Mouse (Mus musculus): ENCODE data around the gene Ano9. TPM values are rescaled to one million over a fixed set of nuclear protein-coding genes. Genes with fewer than 3 reads are reported as not detected.

Ano9 gene
- polyA plus RNA-seq, 1 experiment from 2014 or later, result not detected

- 85% methylated on average over 7 of the region's 7 CpGs for WGBS (ENCODE audit: missing documents)
- Histone ChIP-seq H3K36me3 (ENCODE audit: inconsistent target) (no peaks in the 10 kb centered on the region), H3K79me2 (ENCODE audit: inconsistent target) (no peaks in the 10 kb centered on the region), H3K27ac (no peak overlapping the region), H3K4me3 (ENCODE audit: inconsistent target) (no peak overlapping the region)
Measured at GRCm38 (mm10) chr7:141062525-141062924, 55.1 kb downstream of the Ano9 start.

GRCm38 (mm10) chr7:141061269-141061692, 56.3 kb downstream of the Ano9 start:
- Histone ChIP-seq H3K4me3 (ENCODE audit: inconsistent target) (no peak overlapping the region), H3K79me2 (ENCODE audit: inconsistent target) (no peaks in the 10 kb centered on the region), H3K27ac (no peak overlapping the region), H3K36me3 (ENCODE audit: inconsistent target) (no peaks in the 10 kb centered on the region)
- 14% methylated on average over 37 of the region's 37 CpGs for WGBS (ENCODE audit: missing documents)

- no peaks in the 10 kb centered on the region for H3K36me3 ChIP-seq (ENCODE audit: inconsistent target)
- no peak within 1 kb of the TSS for H3K4me3 ChIP-seq (ENCODE audit: inconsistent target)
- no peak within 1 kb of the TSS for H3K27ac ChIP-seq
- no peaks in the 10 kb centered on the region for H3K79me2 ChIP-seq (ENCODE audit: inconsistent target)
- 3% methylated on average over 70 of the region's 72 CpGs for whole genome bisulfite sequencing (ENCODE audit: missing documents)
Measured at GRCm38 (mm10) chr7:141060426-141061242, 57.0 kb downstream of the Ano9 start, which contains the start of gene B4galnt4. Gene B4galnt4 (plus strand): TSS chr7:141061104.

GRCm38 (mm10) chr7:141059929-141060328, 57.7 kb downstream of the Ano9 start:
- no peaks in the 10 kb centered on the region for H3K36me3 ChIP-seq (ENCODE audit: inconsistent target)
- WGBS (ENCODE audit: missing documents), result 78% methylated on average over 2 of the region's 2 CpGs
- no peak overlapping the region for H3K4me3 ChIP-seq (ENCODE audit: inconsistent target)
- H3K27ac ChIP-seq, result no peak overlapping the region
- H3K79me2 ChIP-seq (ENCODE audit: inconsistent target), result no peaks in the 10 kb centered on the region

- Histone ChIP-seq H3K79me2 (ENCODE audit: inconsistent target) (no peaks in the 10 kb centered on the region), H3K27ac (no peak overlapping the region), H3K36me3 (ENCODE audit: inconsistent target) (no peaks in the 10 kb centered on the region), H3K4me3 (ENCODE audit: inconsistent target) (no peak overlapping the region)
- 75% methylated on average over 14 of the region's 14 CpGs for WGBS (ENCODE audit: missing documents)
Measured at GRCm38 (mm10) chr7:141058601-141059341, 58.8 kb downstream of the Ano9 start.

GRCm38 (mm10) chr7:141057541-141057940, 60.1 kb downstream of the Ano9 start:
- no peaks in the 10 kb centered on the region for H3K36me3 ChIP-seq (ENCODE audit: inconsistent target)
- H3K4me3 ChIP-seq (ENCODE audit: inconsistent target), result no peak overlapping the region
- WGBS (ENCODE audit: missing documents), result 100% methylated on average over 1 of the region's 1 CpGs
- no peaks in the 10 kb centered on the region for H3K79me2 ChIP-seq (ENCODE audit: inconsistent target)
- no peak overlapping the region for H3K27ac ChIP-seq

- 41% methylated on average over 6 of the region's 6 CpGs for WGBS (ENCODE audit: missing documents)
- no peaks in the 10 kb centered on the region for H3K36me3 ChIP-seq (ENCODE audit: inconsistent target)
- no peaks in the 10 kb centered on the region for H3K79me2 ChIP-seq (ENCODE audit: inconsistent target)
- no peak overlapping the region for H3K4me3 ChIP-seq (ENCODE audit: inconsistent target)
- no peak overlapping the region for H3K27ac ChIP-seq
Measured at GRCm38 (mm10) chr7:141056976-141057375, 60.6 kb downstream of the Ano9 start.

- no peaks in the 10 kb centered on the region for H3K79me2 ChIP-seq (ENCODE audit: inconsistent target)
- no peak overlapping the region for H3K27ac ChIP-seq
- H3K4me3 ChIP-seq (ENCODE audit: inconsistent target), result no peak overlapping the region
- 80% methylated on average over 4 of the region's 4 CpGs for WGBS (ENCODE audit: missing documents)
- H3K36me3 ChIP-seq (ENCODE audit: inconsistent target), result no peaks in the 10 kb centered on the region
Measured at GRCm38 (mm10) chr7:141055785-141056184, 61.8 kb downstream of the Ano9 start.

- Histone ChIP-seq H3K36me3 (ENCODE audit: inconsistent target) (no peaks in the 10 kb centered on the region), H3K4me3 (ENCODE audit: inconsistent target) (no peak overlapping the region), H3K79me2 (ENCODE audit: inconsistent target) (no peaks in the 10 kb centered on the region), H3K27ac (no peak overlapping the region)
- 91% methylated on average over 2 of the region's 2 CpGs for WGBS (ENCODE audit: missing documents)
Measured at GRCm38 (mm10) chr7:141052421-141052820, 65.2 kb downstream of the Ano9 start.

GRCm38 (mm10) chr7:141052016-141052415, 65.6 kb downstream of the Ano9 start:
- Histone ChIP-seq H3K27ac (no peak overlapping the region), H3K4me3 (ENCODE audit: inconsistent target) (no peak overlapping the region), H3K36me3 (ENCODE audit: inconsistent target) (no peaks in the 10 kb centered on the region), H3K79me2 (ENCODE audit: inconsistent target) (no peaks in the 10 kb centered on the region)
- 94% methylated on average over 4 of the region's 4 CpGs for WGBS (ENCODE audit: missing documents)

Other genes with a start within 250 kb of the Ano9 start
- gene Psmd13, start 235.8 kb downstream of the Ano9 start, polyA plus RNA-seq (2018), result 77.6 to 104 TPM (median 78.6 TPM) in 3 replicates
- gene Sirt3, start 235.5 kb downstream of the Ano9 start, polyA plus RNA-seq (2018), result 4.8 to 16.9 TPM (median 7.6 TPM) in 3 replicates
- gene Cox8b, start 217.4 kb downstream of the Ano9 start, polyA plus RNA-seq (2018), result not detected in 3 replicates
- gene Nlrp6, start 196.9 kb downstream of the Ano9 start, polyA plus RNA-seq (2018), result not detected in 3 replicates
- gene Pgghg, start 176.4 kb downstream of the Ano9 start, polyA plus RNA-seq (2018), result 6.3 to 9.2 TPM (median 7.2 TPM) in 3 replicates
- 0.30 to 1.0 TPM in 2 of 3 replicates, not detected in the other for gene Ifitm5, start 167.5 kb downstream of the Ano9 start, polyA plus RNA-seq (2018)
- 0.87 TPM in 1 of 3 replicates, not detected in the others for gene Gm45717, start 161.9 kb downstream of the Ano9 start, polyA plus RNA-seq (2018)
- 471 to 1,093 TPM (median 749 TPM) in 3 replicates for gene Ifitm2, start 161.8 kb downstream of the Ano9 start, polyA plus RNA-seq (2018)
- 4.7 to 18.2 TPM (median 4.8 TPM) in 3 replicates for gene Ifitm1, start 150.6 kb downstream of the Ano9 start, polyA plus RNA-seq (2018)
- gene Ifitm3, start 107.0 kb downstream of the Ano9 start, polyA plus RNA-seq (2018), result 596 to 2,531 TPM (median 1,114 TPM) in 3 replicates
- gene Ifitm6, start 99.9 kb downstream of the Ano9 start, polyA plus RNA-seq (2018), result 4.1 to 21.4 TPM (median 7.4 TPM) in 3 replicates
- gene Gm17387, start 88.7 kb downstream of the Ano9 start, polyA plus RNA-seq (2018), result not detected in 3 replicates
- not detected in 3 replicates for gene B4galnt4, start 56.7 kb downstream of the Ano9 start, polyA plus RNA-seq (2018)
- gene Pkp3, start 39.6 kb downstream of the Ano9 start, polyA plus RNA-seq (2018), result not detected in 3 replicates
- gene Sigirr, start 17.2 kb downstream of the Ano9 start, polyA plus RNA-seq (2018), result 0.50 to 2.0 TPM (median 0.58 TPM) in 3 replicates
- gene Ptdss2, start 4.6 kb upstream of the Ano9 start, polyA plus RNA-seq (2018), result 12.0 to 19.0 TPM (median 15.6 TPM) in 3 replicates
- 93.2 to 290 TPM (median 289 TPM) in 3 replicates for gene Rnh1, start 55.1 kb upstream of the Ano9 start, polyA plus RNA-seq (2018)
- gene Hras, start 76.2 kb upstream of the Ano9 start, polyA plus RNA-seq (2018), result 31.1 to 73.7 TPM (median 35.0 TPM) in 3 replicates
- 1.2 to 3.9 TPM (median 2.3 TPM) in 3 replicates for gene Lrrc56, start 76.4 kb upstream of the Ano9 start, polyA plus RNA-seq (2018)
- not detected in 3 replicates for gene Lmntd2, start 96.3 kb upstream of the Ano9 start, polyA plus RNA-seq (2018)
- 0.60 to 3.0 TPM (median 2.4 TPM) in 3 replicates for gene Rassf7, start 98.1 kb upstream of the Ano9 start, polyA plus RNA-seq (2018)
- gene Phrf1, start 111.0 kb upstream of the Ano9 start, polyA plus RNA-seq (2018), result 36.7 to 44.4 TPM (median 42.6 TPM) in 3 replicates
- gene Irf7, start 148.7 kb upstream of the Ano9 start, polyA plus RNA-seq (2018), result 119 to 344 TPM (median 190 TPM) in 3 replicates
- not detected in 3 replicates for gene Cdhr5, start 159.0 kb upstream of the Ano9 start, polyA plus RNA-seq (2018)
- not detected in 3 replicates for gene Sct, start 161.3 kb upstream of the Ano9 start, polyA plus RNA-seq (2018)
- gene Drd4, start 174.2 kb upstream of the Ano9 start, polyA plus RNA-seq (2018), result 0.09 TPM in 1 of 3 replicates, not detected in the others
- 14.6 to 16.7 TPM (median 16.5 TPM) in 3 replicates for gene Deaf1, start 209.9 kb upstream of the Ano9 start, polyA plus RNA-seq (2018)
- gene Tmem80, start 209.9 kb upstream of the Ano9 start, polyA plus RNA-seq (2018), result 10.2 to 25.3 TPM (median 18.7 TPM) in 3 replicates
- gene Eps8l2, start 221.1 kb upstream of the Ano9 start, polyA plus RNA-seq (2018), result not detected in 3 replicates